Mouse (Mus musculus) heart, postnatal 0 days (tissue): ENCODE measurements at regions not wholly inside any gene's neighbourhood (a gene's known extent, or its start where the extent isn't known, plus 50 kb on each side); places are given as distances from the start of the nearest gene placed in this dataset.

Experiments
- ATAC-seq: fragments of 200-750 bp; cut with Nextera tagmentation; 2 replicates; pipeline ENCODE4 v1.8.0; 2017; ENCODE audit warnings: low read depth, moderate number of reproducible peaks, moderate library complexity; ENCODE audit not compliant: insufficient read depth
- DNase-seq: peaks from one replicate; pipeline ENCODE4 v3.0.0-alpha.2; 2016; ENCODE audit warnings: low spot score
- H3K27ac ChIP-seq: fragments of 300-500 bp; sonication (generic); 2 replicates; pipeline ENCODE4 v1.5.1; 2014; ENCODE audit warnings: low read depth, mild to moderate bottlenecking
- H3K27me3 ChIP-seq: fragments of 300-500 bp; sonication (generic); 2 replicates; pipeline ENCODE4 v1.6.1; 2014; ENCODE audit warnings: low read length, mixed read lengths; ENCODE audit not compliant: control insufficient read depth, insufficient read depth
- H3K36me3 ChIP-seq: fragments of 300-500 bp; sonication (generic); replicated peaks from 2 replicates; pipeline ENCODE4 v1.6.1; 2014; ENCODE audit warnings: low read length, mixed read lengths; ENCODE audit not compliant: control insufficient read depth, insufficient read depth
- H3K4me1 ChIP-seq: fragments of 300-500 bp; sonication (generic); 2 replicates; pipeline ENCODE4 v1.6.1; 2014; ENCODE audit warnings: antibody characterized with exemption; ENCODE audit not compliant: control insufficient read depth, insufficient read depth
- H3K4me2 ChIP-seq: fragments of 300-500 bp; sonication (generic); 2 replicates; pipeline ENCODE4 v1.6.1; 2014; ENCODE audit warnings: low read depth, mild to moderate bottlenecking, low read length, moderate library complexity
- H3K4me3 ChIP-seq: fragments of 300-500 bp; sonication (generic); 2 replicates; pipeline ENCODE4 v1.5.1; 2014; ENCODE audit warnings: low read depth, low read length
- H3K9ac ChIP-seq: fragments of 300-500 bp; sonication (generic); replicated peaks from 2 replicates; pipeline ENCODE4 v1.6.1; 2014; ENCODE audit warnings: low read depth, low read length, mixed read lengths
- H3K9me3 ChIP-seq: fragments of 300-500 bp; sonication (generic); replicated peaks from 2 replicates; pipeline ENCODE4 v1.6.1; 2016; ENCODE audit warnings: low read length; ENCODE audit not compliant: control insufficient read depth
- CTCF ChIP-seq: IDR thresholded peaks from 2 replicates; pipeline ENCODE4 v1.5.1; 2016; ENCODE audit warnings: antibody characterized with exemption, control low read depth, low read depth
- EP300 ChIP-seq: IDR thresholded peaks from 2 replicates; pipeline ENCODE4 v1.6.1; 2016; ENCODE audit warnings: antibody characterized with exemption, low read depth
- WGBS: fragments of 180-500 bp; shearing (Covaris S2); extraction: QIAGEN DNeasy Blood & Tissue Kit; methylation state at CpG from one replicate; pipeline ENCODE4 v1.1.7; 2014; 5-methylcytosine and 5-hydroxymethylcytosine counted together

- Histone ChIP-seq H3K4me3 (no peak overlapping the region), H3K9me3 (no peaks in the 10 kb centered on the region), H3K9ac (no peak overlapping the region), H3K4me2 (no peak overlapping the region), H3K27ac (no peak overlapping the region), H3K36me3 (no peaks in the 10 kb centered on the region), H3K4me1 (peaks cover 10% of the 10 kb centered on the region), H3K27me3 (no peaks in the 10 kb centered on the region)
- TF ChIP-seq EP300 (no peak), CTCF (no peak)
- ATAC-seq (no peak), DNase-seq (no peak)
- WGBS = 55% methylated on average over 1 of the region's 1 CpGs
These were observed 483.2 kb upstream of the Nox3 start for GRCm38 (mm10) chr17:4179271-4179670.

GRCm38 (mm10) chr17:4182106-4182505, 486.0 kb upstream of the Nox3 start:
- no peak overlapping the region for H3K4me2 ChIP-seq
- TF ChIP-seq EP300 = no peak
- TF ChIP-seq CTCF = no peak
- H3K9me3 ChIP-seq = no peaks in the 10 kb centered on the region
- H3K27ac ChIP-seq = no peak overlapping the region
- H3K9ac ChIP-seq = no peak overlapping the region
- DNase-seq (no peak), ATAC-seq (no peak)
- no peak overlapping the region for H3K4me3 ChIP-seq
- no peaks in the 10 kb centered on the region for H3K36me3 ChIP-seq
- no peaks in the 10 kb centered on the region for H3K27me3 ChIP-seq
- no peaks in the 10 kb centered on the region for H3K4me1 ChIP-seq
- 95% methylated on average over 1 of the region's 1 CpGs for WGBS

DNA sequence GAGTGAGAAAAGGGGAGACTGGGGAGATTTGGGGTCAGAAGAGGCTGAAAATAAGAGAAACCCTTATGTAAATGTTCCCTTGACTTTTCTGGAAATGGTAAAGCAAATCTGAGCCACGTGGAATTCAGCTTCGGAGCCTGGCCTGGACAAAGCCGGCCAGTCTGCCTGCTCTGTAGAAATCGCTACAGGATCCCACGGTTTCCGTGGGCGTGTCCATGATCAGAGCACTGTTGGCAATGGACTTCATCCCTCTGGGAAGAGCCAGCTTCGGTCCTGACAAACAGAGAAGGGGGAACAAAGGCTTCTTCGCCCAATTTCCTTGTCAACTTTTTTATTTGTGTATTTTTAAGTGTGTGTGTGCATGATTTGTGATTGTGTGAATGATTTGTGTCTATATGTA, 490.7 kb upstream of the Nox3 start:
- TF ChIP-seq CTCF (no peak), EP300 (no peak)
- DNase-seq = no peak
- Histone ChIP-seq H3K4me3 (no peak overlapping the region), H3K4me1 (no peaks in the 10 kb centered on the region), H3K27me3 (no peaks in the 10 kb centered on the region), H3K9me3 (no peaks in the 10 kb centered on the region), H3K27ac (no peak overlapping the region), H3K36me3 (no peaks in the 10 kb centered on the region), H3K4me2 (no peak overlapping the region), H3K9ac (no peak overlapping the region)
- WGBS = 52% methylated on average over 9 of the region's 9 CpGs
- ATAC-seq = no peak

DNA sequence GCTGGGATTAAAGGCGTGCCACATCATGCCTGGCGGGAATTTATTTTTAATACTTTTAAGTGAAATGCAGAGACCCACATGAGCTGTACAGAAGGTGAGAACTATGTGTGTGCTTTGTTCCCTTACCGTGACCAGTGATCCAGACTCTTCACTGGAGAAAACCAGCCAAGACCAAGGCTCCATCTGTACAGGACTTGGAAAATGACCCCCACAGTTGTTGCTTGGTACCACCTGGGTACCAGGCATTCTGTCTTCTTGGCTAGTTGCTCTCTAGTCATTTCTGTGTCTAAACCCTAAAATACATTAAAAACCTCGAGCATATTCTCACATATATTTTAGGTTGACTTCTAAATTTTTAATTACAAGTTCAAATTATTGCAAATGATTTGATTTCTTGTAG, 491.5 kb upstream of the Nox3 start:
- WGBS = 85% methylated on average over 4 of the region's 4 CpGs
- Histone ChIP-seq H3K27ac (no peak overlapping the region), H3K4me3 (no peak overlapping the region), H3K9me3 (no peaks in the 10 kb centered on the region), H3K9ac (no peak overlapping the region), H3K27me3 (no peaks in the 10 kb centered on the region), H3K4me2 (no peak overlapping the region), H3K4me1 (no peaks in the 10 kb centered on the region), H3K36me3 (no peaks in the 10 kb centered on the region)
- DNase-seq = no peak
- TF ChIP-seq CTCF = no peak
- TF ChIP-seq EP300 = no peak
- ATAC-seq = no peak

DNA sequence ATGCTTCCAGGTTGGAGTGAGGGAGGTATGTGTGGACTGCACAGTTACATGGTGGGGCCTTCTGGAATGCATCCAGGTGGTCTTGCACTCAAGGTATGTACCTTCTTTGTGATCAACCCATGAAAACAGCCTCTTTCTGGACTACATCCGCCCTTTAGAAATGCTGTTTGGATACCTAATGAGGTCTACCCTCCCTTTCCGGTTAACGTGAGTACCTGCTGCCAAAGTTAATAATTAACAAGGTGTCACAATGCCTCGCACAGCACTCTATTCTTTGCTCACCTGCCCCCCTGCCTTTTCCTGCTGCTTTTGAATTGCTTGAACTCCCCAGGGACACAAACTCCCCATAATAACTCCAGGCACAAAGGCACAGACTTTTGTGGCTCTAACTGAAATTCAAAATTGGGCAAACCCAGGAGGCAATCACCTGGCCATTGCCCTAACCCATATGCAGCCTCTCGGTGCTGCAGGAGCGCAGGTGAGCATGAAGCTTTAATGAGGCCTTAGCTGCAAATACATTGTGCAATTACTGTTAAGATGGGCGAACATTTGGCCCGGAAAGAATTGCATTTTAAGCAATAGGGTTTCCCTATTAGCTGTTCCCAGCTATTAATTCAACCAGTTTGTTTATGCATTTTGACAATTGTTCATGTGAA, 500.9 kb upstream of the Nox3 start:
- no peak for ATAC-seq

GRCm38 (mm10) chr17:4198001-4198400, 501.9 kb upstream of the Nox3 start:
- no peak overlapping the region for H3K27ac ChIP-seq
- no peaks in the 10 kb centered on the region for H3K27me3 ChIP-seq
- H3K4me2 ChIP-seq = no peak overlapping the region
- no peaks in the 10 kb centered on the region for H3K36me3 ChIP-seq
- no peak overlapping the region for H3K9ac ChIP-seq
- H3K4me3 ChIP-seq = no peak overlapping the region
- DNase-seq (no peak), ATAC-seq (no peak)
- TF ChIP-seq EP300 = no peak
- no peak for TF ChIP-seq CTCF
- H3K4me1 ChIP-seq = no peaks in the 10 kb centered on the region
- H3K9me3 ChIP-seq = no peaks in the 10 kb centered on the region
- 69% methylated on average over 3 of the region's 3 CpGs for WGBS

More for the DNA sequence above, 500.9 kb upstream of the Nox3 start:
- no peaks in the 10 kb centered on the region for H3K4me1 ChIP-seq
- H3K4me2 ChIP-seq = no peak overlapping the region
- WGBS = 73% methylated on average over 8 of the region's 8 CpGs
- H3K9ac ChIP-seq = no peak overlapping the region
- H3K9me3 ChIP-seq = no peaks in the 10 kb centered on the region
- H3K27me3 ChIP-seq = no peaks in the 10 kb centered on the region
- no peak for TF ChIP-seq EP300
- no peak for TF ChIP-seq CTCF
- no peak overlapping the region for H3K4me3 ChIP-seq
- no peak overlapping the region for H3K27ac ChIP-seq
- DNase-seq = no peak
- H3K36me3 ChIP-seq = no peaks in the 10 kb centered on the region
